Mouse (Mus musculus): Measurements from ENCODE around the gene Gm45618.
"Not testable (repeated sequence)": the region's sequence is repeated elsewhere in the genome, so short reads cannot be mapped to it uniquely, and the experiment has no call there.

Gene Gm45618

DNA sequence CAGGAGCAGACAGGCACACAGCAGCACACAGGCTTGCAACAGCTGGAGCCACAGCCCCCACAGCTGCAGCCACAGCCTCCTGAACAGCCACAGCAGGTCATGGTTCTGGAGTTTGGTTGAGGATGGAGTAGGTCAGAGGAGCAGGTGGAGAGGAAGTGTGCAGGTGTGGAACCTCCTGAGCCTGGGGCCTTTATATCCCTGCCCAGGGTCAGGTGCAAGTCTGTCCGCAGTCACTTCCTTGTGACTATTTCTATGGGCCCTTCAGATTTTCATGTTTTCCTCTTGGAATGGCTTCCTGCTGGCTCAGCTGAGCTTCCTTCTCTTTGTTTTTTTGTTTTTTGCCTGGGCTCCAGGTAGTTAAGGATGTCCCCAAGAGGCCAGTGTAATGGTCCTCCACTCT, at the start of gene Gm45618:
Gm45618 (minus strand) TSS at position 101 of the 400 bp plus-strand sequence.
- in situ Hi-C loops (cut with MboI, MseI) = not testable (repeated sequence)

DNA sequence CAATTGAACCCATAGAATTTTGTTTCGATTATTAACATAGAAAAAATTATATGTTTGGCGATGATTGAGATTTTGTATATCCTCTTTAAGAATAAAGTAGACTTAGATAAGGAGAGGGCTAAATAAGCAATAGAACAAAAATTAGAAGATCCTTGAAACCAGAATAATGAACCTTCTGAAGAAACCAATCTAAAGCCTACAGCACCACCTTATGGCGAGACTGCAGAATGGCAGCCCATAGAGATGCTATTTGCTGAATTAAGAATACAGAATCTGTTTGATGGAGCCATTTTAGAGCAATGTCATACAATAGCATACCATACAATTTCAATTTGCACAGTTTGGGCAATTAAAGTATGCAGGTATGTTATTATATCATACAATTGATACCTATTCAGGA, 49.3 kb upstream of the Gm45618 start:
- in situ Hi-C loops (cut with MboI, MseI) = no loop called here

DNA sequence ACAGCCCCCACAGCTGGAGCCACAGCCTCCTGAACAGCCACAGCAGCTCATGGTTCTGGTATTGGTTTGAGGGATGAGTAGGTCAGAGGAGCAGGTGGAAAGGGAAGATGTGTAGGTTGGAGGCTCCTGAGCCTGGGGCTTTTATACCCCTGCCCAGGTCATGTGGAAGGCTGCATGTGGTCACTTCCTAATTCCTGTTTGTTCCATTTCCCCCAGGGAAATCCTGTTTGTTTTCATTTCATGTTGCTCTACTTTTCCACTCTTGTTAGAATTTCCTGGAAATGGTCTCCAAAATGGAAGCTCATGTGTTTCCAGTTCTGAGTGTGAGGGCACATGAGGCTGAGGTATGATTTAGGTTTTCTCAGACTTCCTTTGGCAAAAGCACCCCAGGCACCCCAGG, 45.1 kb upstream of the Gm45618 start, which contains the start of gene Gm4553:
Gm4553 (minus strand) TSS at position 101 of the 400 bp plus-strand sequence.
- in situ Hi-C loops (cut with MboI, MseI) = not testable (repeated sequence)

DNA sequence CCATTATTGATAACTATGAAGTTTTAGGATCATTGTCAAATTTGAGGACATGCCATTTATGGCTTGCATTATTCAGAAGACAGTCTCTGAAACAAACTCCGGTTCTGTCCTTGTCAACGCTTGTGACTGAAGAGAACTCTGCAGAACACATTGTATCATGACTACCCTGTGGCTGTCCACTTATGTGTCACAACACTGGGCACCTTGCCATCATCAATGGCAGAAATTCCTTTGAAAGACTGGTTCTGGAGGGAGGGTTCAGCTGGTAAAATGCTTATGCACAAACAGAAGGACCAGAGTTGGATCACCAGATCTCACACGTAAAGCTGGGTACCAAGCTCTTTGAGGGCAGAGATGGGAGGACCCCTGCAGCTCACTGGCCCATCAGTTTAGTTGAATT, 38.8 kb upstream of the Gm45618 start:
- in situ Hi-C loops (cut with MboI, MseI) = no loop called here

DNA sequence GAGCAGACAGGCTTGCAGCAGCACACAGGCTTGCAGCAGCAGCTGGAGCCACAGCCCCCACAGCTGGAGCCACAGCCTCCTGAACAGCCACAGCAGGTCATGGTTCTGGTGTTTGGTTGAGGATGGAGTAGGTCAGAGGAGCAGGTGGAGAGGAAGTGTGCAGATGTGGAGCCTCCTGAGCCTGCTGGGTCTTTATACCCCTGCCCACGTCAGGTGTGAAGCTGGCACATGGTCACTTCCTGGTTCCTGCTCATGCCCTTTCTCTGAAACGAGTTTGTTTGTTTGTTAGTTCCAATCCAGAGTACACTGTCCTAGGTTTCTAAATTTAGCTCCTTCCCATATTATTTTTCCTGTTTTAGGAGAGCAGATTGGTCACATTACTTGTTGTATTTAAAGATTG, 36.5 kb upstream of the Gm45618 start, which contains the start of gene Gm29735:
Gm29735 (minus strand) TSS at position 101 of the 400 bp plus-strand sequence.
- in situ Hi-C loops (cut with MboI, MseI) = not testable (repeated sequence)

DNA sequence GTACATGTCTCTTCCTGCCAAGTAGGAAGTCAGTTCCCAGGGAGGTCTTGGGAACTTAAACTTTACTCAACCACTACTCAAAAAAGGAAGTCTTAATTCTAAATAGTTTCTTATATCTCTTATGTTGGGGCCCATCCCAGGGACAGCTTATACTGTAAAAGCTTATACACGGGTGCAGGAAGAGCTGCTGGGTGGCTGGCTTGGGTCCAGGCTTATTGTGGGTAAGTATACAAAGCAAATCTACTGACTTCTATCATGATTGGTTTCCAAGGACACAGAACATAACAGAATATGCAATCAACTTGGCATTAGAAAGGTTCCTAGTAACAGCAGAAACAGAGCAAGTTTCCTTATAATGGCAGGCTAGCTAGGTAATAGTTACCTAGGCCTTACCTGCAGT, 34.8 kb upstream of the Gm45618 start:
- in situ Hi-C loops (cut with MboI, MseI) = no loop called here

DNA sequence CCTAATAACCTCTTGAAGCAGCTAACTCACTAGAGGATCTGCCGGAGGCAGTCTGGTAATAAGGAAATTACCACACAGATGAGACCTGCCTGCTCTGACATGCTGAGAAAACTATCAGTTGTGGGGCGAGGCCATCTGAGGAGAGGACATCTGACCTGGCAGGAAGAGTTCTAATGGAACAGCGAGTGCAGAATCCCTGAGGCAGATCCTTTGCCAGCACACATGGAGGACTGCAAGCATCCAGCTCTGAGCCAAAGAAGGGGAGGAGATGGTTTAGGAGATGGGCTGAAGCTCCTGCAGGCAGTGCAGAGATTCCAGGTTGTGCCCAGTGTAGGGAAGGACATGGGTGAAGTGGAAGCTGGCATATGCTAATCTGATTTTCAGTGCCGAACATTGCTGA, 31.7 kb upstream of the Gm45618 start:
- in situ Hi-C loops (cut with MboI, MseI) = no loop called here

DNA sequence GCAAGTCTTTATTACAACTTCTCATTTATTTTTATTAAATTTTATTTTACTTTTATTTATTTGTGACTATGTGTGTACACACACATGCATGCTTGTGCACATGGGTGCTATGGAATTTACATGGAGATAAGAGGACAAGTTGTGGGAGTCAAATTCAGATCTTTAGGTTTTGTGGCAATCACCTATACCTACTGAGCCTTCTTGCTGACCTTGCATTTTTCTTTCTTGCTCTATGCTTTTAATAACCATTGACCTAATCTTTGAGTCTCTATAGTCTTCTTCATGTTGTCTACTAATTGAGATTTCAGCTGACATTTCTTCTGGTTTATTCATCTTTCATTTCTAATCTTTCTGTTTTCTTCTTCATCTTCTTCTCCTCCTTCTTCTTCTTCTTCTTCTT, 28.1 kb upstream of the Gm45618 start:
- in situ Hi-C loops (cut with MboI, MseI) = loop anchor here in 1 of 2 experiments (10.0 kb wide), 1 partner anchor 404 kb away; no protein-coding TSS in a partner anchor

DNA sequence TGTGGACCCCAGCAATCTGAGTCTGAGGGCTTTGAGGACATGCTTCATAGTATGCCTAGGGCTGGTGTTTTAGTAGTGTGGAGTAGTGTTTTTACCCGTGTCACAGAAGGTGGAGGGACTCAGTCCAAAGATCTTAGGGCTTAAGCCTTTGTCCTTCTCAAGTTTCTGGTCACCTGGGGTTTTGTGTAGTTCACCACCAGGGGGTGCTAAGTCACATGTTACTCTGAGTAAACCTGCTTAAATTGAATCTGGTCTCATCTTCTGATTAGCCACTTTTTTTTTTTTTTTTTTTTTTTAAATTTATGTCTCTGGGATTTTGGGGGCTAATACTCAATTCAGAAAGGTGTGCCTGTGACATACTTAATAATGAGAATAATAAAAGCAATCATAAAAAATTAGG, 25.5 kb upstream of the Gm45618 start:
- in situ Hi-C loops (cut with MboI, MseI) = loop anchor here in 1 of 2 experiments (10.0 kb wide), 1 partner anchor 401 kb away; no protein-coding TSS in a partner anchor

DNA sequence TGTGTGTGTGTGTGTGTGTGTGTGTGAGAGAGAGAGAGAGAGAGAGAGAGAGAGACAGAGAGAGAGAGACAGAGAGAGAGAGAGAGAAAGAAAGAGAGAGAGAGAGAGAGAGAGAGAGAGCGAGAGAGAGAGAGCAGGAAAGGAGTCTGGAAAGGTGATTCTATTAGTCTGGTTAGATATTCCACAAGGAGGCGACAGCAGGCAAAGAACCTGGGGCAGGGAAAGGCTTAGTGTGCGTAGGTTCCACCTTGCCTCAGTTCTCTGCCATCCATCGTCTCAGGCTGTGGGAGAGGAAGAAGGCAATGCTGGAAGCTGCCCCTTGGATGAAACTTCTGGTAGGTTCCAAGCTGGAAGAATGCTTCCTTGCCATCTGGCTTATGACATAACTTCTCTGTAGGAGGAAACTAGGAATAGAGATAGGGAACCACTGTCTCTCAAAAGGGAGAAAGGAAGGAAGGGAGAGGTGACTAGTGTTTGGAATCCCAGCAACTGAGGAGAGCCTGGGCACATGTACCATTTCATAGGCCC, 24.9 kb upstream of the Gm45618 start:
- in situ Hi-C loops (cut with MboI, MseI) = loop anchor here in 1 of 2 experiments (10.0 kb wide), 1 partner anchor 401 kb away; no protein-coding TSS in a partner anchor

DNA sequence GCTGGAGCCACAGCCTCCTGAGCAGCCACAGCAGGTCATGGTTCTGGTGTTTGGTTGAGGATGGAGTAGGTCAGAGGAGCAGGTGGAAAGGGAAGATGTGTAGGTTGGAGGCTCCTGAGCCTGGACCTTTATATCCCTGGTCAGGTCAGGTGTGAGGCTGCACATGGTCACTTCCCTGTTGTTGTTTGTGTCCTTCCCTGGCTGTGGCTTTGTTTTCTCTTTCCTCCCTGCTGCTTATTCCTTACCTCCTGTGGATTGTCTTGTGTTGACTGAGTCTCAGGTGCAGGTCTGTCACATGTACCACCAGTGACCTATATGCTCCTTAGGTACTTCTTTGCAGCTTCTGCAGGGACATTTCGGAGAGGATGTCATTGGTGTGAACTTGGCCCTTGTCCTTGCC, 24.0 kb upstream of the Gm45618 start, which contains the start of gene Gm45337:
Gm45337 (minus strand) TSS at position 101 of the 400 bp plus-strand sequence.
- in situ Hi-C loops (cut with MboI, MseI) = loop anchor here in 1 of 2 experiments (10.0 kb wide), 1 partner anchor 400 kb away; no protein-coding TSS in a partner anchor

DNA sequence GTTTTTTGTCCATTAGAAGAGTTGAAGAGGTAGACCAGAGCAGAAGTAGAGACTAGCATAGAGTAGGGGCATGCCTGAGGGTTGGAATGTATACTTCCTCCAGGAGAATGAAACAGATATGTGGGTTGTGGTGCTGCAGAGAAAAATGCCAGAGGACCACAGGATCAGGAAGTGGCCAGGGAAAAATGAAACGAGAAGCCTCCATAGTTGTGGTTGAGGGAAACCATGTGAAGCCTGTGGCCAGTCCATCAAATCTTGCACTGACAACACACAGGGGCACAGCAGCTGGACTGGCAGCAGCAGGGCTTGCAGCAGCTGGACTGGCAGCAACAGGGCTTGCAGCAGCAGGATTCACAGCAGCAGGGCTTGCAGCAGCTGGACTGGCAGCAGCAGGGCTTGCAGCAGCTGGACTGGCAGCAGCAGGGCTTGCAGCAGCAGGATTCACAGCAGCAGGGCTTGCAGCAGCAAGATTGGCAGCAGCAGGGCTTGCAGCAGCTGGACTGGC, 23.0 kb upstream of the Gm45618 start:
- in situ Hi-C loops (cut with MboI, MseI) = loop anchor here in 1 of 2 experiments (10.0 kb wide), 1 partner anchor 399 kb away; no protein-coding TSS in a partner anchor

DNA sequence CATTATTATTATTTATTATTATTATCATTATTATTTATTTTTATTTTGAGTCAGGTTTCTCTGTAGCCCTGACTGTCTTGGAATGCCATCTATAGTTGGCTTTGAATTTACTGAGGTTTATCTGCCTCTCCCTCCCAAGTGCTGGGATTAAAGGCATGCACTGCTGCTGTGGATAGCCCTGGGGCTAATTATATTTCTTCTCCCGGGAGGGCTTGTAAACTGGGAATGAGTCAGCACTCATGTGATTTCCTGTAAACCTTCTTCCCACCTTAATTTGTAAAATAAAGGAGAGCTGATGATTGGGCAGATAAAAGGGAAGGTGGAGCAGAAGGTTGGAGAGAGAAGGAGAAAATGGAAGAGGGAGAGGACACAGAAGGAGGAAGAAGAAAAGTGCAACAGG, 20.2 kb upstream of the Gm45618 start:
- in situ Hi-C loops (cut with MboI, MseI) = loop anchor here in 1 of 2 experiments (10.0 kb wide), 1 partner anchor 396 kb away; no protein-coding TSS in a partner anchor

DNA sequence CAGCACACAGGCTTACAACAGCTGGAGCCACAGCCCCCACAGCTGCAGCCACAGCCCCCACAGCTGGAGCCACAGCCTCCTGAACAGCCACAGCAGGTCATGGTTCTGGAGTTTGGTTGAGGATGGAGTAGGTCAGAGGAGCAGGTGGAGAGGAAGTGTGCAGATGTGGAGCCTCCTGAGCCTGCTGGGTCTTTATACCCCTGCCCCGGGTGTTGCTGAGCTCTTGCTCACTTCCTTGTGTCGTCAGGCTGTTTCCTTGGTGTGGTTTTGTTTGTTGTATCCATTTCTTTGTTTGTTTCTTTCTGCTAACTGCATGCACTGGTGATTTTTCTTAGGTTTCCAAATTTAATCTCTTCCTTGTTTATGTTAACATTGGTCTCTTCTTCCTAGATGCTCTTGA, 15.4 kb upstream of the Gm45618 start, which contains the start of gene Gm39115:
Gm39115 (minus strand) TSS at position 101 of the 400 bp plus-strand sequence.
- in situ Hi-C loops (cut with MboI, MseI) = not testable (repeated sequence)

DNA sequence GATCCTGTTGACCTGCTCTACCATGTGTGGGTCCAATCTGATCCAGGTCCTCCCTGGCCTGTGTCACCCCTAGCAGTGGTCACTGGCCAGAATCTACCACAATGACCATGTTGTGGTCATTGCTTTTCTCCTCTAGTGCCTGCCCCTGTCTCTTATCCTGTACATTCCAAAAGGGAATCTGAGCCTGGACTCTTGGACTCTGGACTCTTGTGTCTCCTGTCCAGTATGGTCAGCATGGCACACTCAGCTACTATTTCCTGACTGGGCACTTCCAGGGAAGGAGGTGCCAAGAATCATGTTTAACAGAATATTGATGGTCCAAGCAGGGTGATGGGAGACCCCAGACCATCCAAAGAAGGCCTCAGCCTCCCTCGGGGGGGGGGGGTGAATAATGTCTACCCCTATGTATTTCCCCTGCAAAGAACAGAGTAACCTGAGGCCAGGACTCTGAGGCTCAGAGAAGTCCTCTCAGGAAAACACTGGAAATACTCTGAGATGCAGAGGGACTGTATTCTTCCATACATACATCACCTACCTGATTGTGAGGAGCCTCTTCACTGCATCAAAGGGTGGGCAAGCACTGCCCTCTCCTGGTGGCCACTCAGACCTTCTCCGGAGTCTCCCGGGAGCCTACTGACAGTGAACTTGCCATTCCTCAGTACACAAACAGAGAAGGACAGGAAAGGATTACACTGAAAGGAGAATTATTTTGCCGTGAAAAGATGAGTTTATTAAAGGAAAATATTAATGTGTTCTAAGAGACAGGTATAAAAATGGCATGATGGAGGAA, 13.9 kb upstream of the Gm45618 start:
- in situ Hi-C loops (cut with MboI, MseI) = no loop called here

DNA sequence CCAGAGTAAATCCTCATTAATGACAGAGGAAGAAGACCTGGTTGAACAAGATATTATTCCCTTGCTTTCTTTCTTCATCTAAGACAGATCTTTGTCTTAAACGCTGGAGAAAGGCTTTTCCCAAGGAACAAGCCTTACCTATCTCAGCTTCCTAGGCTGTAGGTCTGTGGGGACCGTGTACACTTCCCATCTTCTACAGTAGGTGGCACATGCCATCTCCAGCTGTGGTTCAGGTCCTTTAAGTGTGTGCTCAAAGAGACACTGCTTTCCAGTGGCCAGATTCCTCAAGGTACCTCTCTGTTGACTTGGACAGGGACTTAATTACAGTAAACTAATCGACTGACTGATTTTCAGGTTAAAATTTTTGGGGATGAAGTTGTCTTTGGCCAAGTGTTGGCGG, 8.3 kb upstream of the Gm45618 start:
- in situ Hi-C loops (cut with MboI, MseI) = no loop called here

DNA sequence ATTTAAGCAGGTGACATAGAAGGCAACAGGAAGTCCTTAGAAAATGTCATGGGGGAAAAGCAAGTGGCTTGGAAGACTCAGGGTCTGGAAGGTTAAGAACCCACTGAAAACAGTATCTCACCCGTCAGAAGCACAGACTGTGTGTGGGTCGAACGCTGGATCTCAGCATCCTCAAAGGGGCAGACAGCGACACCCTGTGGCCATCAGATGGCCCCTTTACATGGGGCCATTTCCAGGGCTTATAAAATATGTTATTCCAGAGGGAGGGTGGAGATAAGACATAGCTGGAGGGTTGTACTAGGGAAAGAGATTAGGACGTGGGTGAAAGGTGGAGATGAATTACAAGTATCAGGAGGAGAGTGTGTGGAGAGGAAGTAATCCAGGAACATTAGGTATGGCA, 897 bp downstream of the Gm45618 start:
- in situ Hi-C loops (cut with MboI, MseI) = loop anchor here in 1 of 2 experiments (10.0 kb wide), 1 partner anchor 345 kb away; the partner anchor contains the start of gene Lsp1

DNA sequence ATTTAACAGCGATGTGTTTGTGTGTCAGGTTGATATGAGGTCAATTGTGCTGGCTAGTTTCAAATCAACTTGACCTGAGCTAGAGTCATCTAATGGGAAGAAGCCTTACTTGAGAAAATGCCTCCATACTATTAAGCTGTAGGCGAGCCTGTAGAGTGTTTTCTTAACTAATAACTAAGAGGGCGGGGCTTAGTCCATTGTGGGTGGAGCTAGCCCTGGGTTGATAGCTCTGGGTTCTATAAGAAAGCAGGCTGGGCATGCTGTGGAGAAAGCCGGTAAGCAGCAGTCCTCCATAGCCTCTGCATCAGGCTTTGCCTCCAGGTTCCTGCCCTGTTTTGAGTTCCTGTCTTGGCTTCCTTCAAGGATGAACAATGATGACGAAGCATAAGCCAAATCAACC, 15.8 kb downstream of the Gm45618 start:
- in situ Hi-C loops (cut with MboI, MseI) = no loop called here

DNA sequence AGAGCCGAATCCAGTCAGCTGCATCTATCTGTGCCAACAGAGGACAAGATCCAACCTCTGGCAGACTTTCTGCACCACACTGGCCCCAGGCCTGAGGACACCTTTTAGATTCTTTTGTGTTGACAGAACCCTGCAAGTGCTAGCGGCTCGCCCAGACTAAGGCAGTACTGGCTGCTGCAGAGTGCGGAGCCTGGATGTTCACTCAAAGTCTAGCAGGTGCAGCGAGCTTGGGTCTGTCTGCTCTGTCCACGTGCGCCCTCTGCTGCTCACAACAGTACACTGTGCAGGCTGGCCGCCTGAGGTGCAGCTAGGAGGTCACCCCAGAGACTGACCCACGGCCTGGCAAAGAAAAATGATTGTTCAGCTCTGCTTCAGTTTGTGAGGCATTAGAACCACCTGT, 22.8 kb downstream of the Gm45618 start:
- in situ Hi-C loops (cut with MboI, MseI) = no loop called here

DNA sequence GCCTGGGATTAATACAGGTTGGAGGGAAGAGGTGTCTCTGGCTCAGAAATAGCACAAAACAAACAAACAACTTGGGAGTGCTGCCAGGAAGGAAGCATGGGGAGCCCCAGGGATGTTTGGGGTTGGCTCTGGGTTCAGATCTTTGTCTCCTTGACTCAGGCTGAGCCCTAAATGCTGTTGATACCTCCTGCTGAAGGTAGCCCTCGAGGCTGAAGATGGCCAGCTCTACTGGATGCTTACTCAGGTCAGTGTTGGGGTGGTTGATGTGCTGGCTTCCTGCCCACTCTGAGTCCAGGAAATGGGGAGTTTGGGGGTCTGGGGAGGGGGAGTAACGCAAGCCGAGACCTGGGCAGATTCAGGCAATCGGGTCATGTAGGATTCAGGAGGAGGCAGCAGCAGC, 23.8 kb downstream of the Gm45618 start:
- in situ Hi-C loops (cut with MboI, MseI) = no loop called here

DNA sequence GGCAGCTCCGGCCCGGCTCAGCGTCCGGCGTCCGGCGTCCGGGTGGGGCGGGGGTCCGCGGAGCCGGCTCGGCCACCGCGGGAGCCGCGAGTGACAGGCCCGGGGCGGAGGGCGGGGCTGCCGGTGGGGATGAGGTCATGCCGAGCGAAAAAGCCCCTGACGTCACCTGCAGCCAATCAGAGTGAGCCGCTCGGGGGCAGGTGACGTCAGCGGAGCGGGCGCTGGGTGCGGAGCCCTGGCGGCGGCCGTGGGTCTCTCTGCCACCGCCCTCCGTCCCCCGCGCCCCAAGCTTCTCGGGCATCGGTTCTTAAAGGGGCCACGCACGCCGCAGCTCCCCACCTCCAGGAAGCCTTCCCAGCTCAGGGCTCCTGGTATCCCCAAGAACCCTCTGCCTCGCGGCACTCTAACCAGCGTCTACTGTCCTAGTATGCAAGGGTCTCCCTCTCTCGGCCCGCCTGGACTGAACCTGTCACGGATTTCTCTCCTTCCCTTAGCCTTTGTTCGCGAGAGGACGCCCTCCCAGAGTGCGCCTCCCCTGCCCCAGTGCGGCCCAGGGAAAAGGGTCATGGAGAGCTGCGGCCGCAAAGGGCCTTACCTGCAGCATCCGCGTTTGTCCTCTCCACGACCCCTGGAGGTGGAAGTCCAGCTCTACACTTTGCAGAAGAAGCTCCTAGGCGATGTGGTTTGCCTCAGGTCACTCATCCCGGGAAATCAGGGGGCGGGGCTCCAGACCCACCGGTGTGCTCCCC, 25.2 kb downstream of the Gm45618 start, which contains the start of gene Dusp8:
Dusp8 (minus strand) TSS at position 661 of the 749 bp plus-strand sequence.
- in situ Hi-C loops (cut with MboI, MseI) = no loop called here

All from T-helper 17 cell (primary cell).